Mouse (Mus musculus): ENCODE data around the gene Pax9.

The Pax9 gene

GRCm38 (mm10) chr12:56691427-56692079 is at the start of gene Pax9:
Pax9 (plus strand) TSS chr12:56691767.
- DNase-seq, result no peak

GRCm38 (mm10) chr12:56669451-56670122 is 22.0 kb upstream of the Pax9 start:
- no peak for DNase-seq

GRCm38 (mm10) chr12:56670795-56671194 is 20.8 kb upstream of the Pax9 start:
- no peak for DNase-seq

GRCm38 (mm10) chr12:56674726-56675125 is 16.8 kb upstream of the Pax9 start:
- no peak for DNase-seq

- no peak for DNase-seq
These were observed 13.9 kb upstream of the Pax9 start for GRCm38 (mm10) chr12:56677620-56678019.

GRCm38 (mm10) chr12:56681096-56681811 is 10.3 kb upstream of the Pax9 start:
- no peak for DNase-seq

GRCm38 (mm10) chr12:56687640-56688481 is 3.7 kb upstream of the Pax9 start:
- no peak for DNase-seq

- DNase-seq, result no peak
These were observed 3.1 kb upstream of the Pax9 start for GRCm38 (mm10) chr12:56688482-56688840.

GRCm38 (mm10) chr12:56688920-56689319 is 2.6 kb upstream of the Pax9 start:
- no peak for DNase-seq

- no peak for DNase-seq
These were observed 2.2 kb upstream of the Pax9 start for GRCm38 (mm10) chr12:56689331-56689730.

- DNase-seq, result no peak
These were observed 1.8 kb upstream of the Pax9 start for GRCm38 (mm10) chr12:56689736-56690135.

GRCm38 (mm10) chr12:56690366-56690765 is 1.2 kb upstream of the Pax9 start:
- no peak for DNase-seq

- DNase-seq, result no peak
These were observed 566 bp upstream of the Pax9 start for GRCm38 (mm10) chr12:56691001-56691400.

GRCm38 (mm10) chr12:56692536-56692935 is 969 bp downstream of the Pax9 start:
- no peak for DNase-seq

- DNase-seq, result no peak
These were observed 2.0 kb downstream of the Pax9 start for GRCm38 (mm10) chr12:56693411-56694098.

- no peak for DNase-seq
These were observed 2.8 kb downstream of the Pax9 start for GRCm38 (mm10) chr12:56694361-56694760.

- no peak for DNase-seq
These were observed 3.4 kb downstream of the Pax9 start for GRCm38 (mm10) chr12:56694936-56695335.

- peak; percentile 61 for DNase-seq
These were observed 4.0 kb downstream of the Pax9 start for GRCm38 (mm10) chr12:56695358-56696173.

- no peak for DNase-seq
These were observed 4.8 kb downstream of the Pax9 start for GRCm38 (mm10) chr12:56696174-56697010.

- no peak for DNase-seq
These were observed 5.6 kb downstream of the Pax9 start for GRCm38 (mm10) chr12:56697011-56697740.
